Mouse (Mus musculus) E14TG2a.4 (cell line): ENCODE measurements around the gene Tmem26.
A peak's percentile ranks its signal among the peaks of the same experiment; 100 is the strongest.

Experiments used
- H3K27me3 ChIP-seq: 2 replicates; pipeline ENCODE4 v1.6.1; 2014; ENCODE audit warnings: low read length, control low read depth; ENCODE audit not compliant: insufficient read depth
- H3K36me3 ChIP-seq: 2 replicates; pipeline ENCODE4 v1.6.1; 2014; ENCODE audit warnings: low read length, control low read depth; ENCODE audit not compliant: insufficient read depth
- H3K4me1 ChIP-seq: replicated peaks from 2 replicates; pipeline ENCODE4 v1.6.1; 2014; ENCODE audit warnings: low read depth, low read length, control low read depth
- H3K4me3 ChIP-seq: replicated peaks from 2 replicates; pipeline ENCODE4 v1.5.1; 2014; ENCODE audit warnings: mild to moderate bottlenecking, low read length
- H3K9me3 ChIP-seq: 2 replicates; pipeline ENCODE4 v1.6.1; 2014; ENCODE audit warnings: low read length, control low read depth
- CTCF ChIP-seq: conservative IDR thresholded peaks from 2 replicates; pipeline ENCODE4 v1.5.1; 2014; ENCODE audit warnings: low read length
- NANOG ChIP-seq: IDR thresholded peaks from 2 replicates; pipeline ENCODE4 v1.6.1; 2014; ENCODE audit warnings: borderline replicate concordance, low read length, mixed read lengths
- POU5F1 ChIP-seq: IDR thresholded peaks from 2 replicates; pipeline ENCODE4 v1.6.1; 2014; ENCODE audit warnings: low read length, borderline replicate concordance

Tmem26 gene

GRCm38 (mm10) chr10:68723568-68724360 is at the start of gene Tmem26:
Gene Tmem26, plus strand, starts transcription at chr10:68723646.
- Histone ChIP-seq H3K4me3 (peak within 1 kb of the TSS; percentile 72), H3K4me1 (peaks cover 34% of the 10 kb centered on the region), H3K36me3 (no peaks in the 10 kb centered on the region), H3K27me3 (peaks cover 32% of the 10 kb centered on the region), H3K9me3 (no peaks in the 10 kb centered on the region)
- TF ChIP-seq POU5F1, result no peak
- no peak for TF ChIP-seq CTCF
- no peak for TF ChIP-seq NANOG

DNA sequence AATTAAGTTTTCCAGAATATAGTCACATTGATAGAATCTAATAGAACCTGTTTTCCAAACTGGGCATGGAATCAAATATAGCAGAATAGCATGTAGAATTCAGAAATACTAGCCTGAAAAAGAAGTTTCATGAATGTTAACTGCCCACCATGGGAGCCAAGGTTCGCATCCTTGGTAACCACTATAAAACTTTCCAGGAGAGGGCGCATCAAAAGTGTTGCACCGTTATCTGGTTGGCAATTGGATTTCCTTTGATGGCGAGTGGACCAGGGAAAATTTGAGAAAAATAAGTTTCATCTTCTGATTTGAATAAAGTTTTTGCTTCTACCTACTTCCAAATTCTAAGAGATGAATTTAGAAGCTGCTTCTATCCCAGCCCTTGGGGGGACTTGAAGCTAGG is 44.8 kb upstream of the Tmem26 start:
- Histone ChIP-seq H3K9me3 (peaks cover 4% of the 10 kb centered on the region), H3K36me3 (no peaks in the 10 kb centered on the region), H3K4me3 (no peak overlapping the region), H3K4me1 (no peaks in the 10 kb centered on the region), H3K27me3 (no peaks in the 10 kb centered on the region)
- TF ChIP-seq NANOG, result no peak
- TF ChIP-seq POU5F1, result no peak
- TF ChIP-seq CTCF, result peak; percentile 21; the same call in 1 of the 2 replicates

DNA sequence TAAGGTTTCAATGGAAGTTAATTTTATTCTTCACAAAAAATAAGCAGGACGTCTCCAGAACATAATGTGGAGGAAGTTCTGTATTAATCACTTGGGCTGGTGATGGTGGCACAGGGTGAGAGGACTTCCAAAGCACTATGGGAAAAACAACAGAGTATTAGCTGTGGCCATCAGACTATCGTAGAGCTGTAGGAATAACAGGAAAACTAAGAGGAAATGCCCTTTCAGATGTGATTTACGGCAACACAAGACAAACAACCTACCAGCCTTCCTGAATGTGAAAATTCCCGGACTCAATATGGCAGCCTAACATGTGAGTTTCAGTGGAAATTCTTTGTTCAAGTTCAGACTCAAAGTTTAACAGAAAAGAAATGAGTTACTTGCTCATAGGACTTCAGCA is 42.2 kb upstream of the Tmem26 start:
- Histone ChIP-seq H3K4me1 (no peaks in the 10 kb centered on the region), H3K27me3 (no peaks in the 10 kb centered on the region), H3K36me3 (no peaks in the 10 kb centered on the region)

GRCm38 (mm10) chr10:68685510-68685909 is 37.9 kb upstream of the Tmem26 start:
- TF ChIP-seq NANOG (no peak), CTCF (no peak), POU5F1 (no peak)
- H3K27me3 ChIP-seq, result no peaks in the 10 kb centered on the region
- peaks cover 5% of the 10 kb centered on the region; the same call in 1 of the 2 replicates for H3K9me3 ChIP-seq

More for the DNA sequence above, 42.2 kb upstream of the Tmem26 start:
- H3K9me3 ChIP-seq, result peaks cover 5% of the 10 kb centered on the region
- no peak overlapping the region for H3K4me3 ChIP-seq
- TF ChIP-seq NANOG, result no peak
- TF ChIP-seq CTCF, result no peak
- TF ChIP-seq POU5F1, result no peak

GRCm38 (mm10) chr10:68691116-68691515 is 32.3 kb upstream of the Tmem26 start:
- Histone ChIP-seq H3K36me3 (no peaks in the 10 kb centered on the region), H3K27me3 (no peaks in the 10 kb centered on the region), H3K9me3 (no peaks in the 10 kb centered on the region), H3K4me1 (no peaks in the 10 kb centered on the region), H3K4me3 (no peak overlapping the region)
- TF ChIP-seq NANOG (no peak), POU5F1 (no peak), CTCF (no peak)

More at GRCm38 (mm10) chr10:68685510-68685909, 37.9 kb upstream of the Tmem26 start:
- Histone ChIP-seq H3K4me3 (no peak overlapping the region), H3K36me3 (no peaks in the 10 kb centered on the region), H3K4me1 (no peaks in the 10 kb centered on the region)

DNA sequence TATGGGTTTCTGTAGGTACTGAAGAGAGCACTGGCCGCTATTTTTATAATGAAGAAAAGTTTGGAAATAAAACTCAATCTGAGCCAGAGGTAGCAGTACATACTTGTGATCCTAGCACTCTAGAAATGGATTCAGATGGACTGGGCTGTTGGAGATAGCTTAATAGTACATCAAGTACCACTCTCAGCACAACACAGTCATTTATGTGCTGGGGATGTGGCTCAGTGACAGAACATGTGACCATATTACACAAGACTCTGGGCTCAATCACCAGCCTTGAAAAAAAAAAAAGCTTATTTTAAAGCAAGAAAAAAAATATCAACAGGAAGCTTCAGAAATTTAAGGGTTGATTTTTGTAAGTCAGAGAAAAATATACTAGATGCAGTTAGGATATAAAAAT is 31.0 kb upstream of the Tmem26 start:
- no peaks in the 10 kb centered on the region for H3K4me1 ChIP-seq
- no peaks in the 10 kb centered on the region for H3K9me3 ChIP-seq
- no peaks in the 10 kb centered on the region for H3K36me3 ChIP-seq
- no peak overlapping the region for H3K4me3 ChIP-seq
- no peak for TF ChIP-seq POU5F1
- no peak for TF ChIP-seq NANOG
- no peak for TF ChIP-seq CTCF
- no peaks in the 10 kb centered on the region for H3K27me3 ChIP-seq

- Histone ChIP-seq H3K4me1 (no peaks in the 10 kb centered on the region), H3K36me3 (no peaks in the 10 kb centered on the region), H3K9me3 (no peaks in the 10 kb centered on the region), H3K27me3 (no peaks in the 10 kb centered on the region), H3K4me3 (no peak overlapping the region)
- TF ChIP-seq NANOG (no peak), POU5F1 (no peak), CTCF (no peak)
These were observed 27.6 kb upstream of the Tmem26 start for GRCm38 (mm10) chr10:68695760-68696336.

DNA sequence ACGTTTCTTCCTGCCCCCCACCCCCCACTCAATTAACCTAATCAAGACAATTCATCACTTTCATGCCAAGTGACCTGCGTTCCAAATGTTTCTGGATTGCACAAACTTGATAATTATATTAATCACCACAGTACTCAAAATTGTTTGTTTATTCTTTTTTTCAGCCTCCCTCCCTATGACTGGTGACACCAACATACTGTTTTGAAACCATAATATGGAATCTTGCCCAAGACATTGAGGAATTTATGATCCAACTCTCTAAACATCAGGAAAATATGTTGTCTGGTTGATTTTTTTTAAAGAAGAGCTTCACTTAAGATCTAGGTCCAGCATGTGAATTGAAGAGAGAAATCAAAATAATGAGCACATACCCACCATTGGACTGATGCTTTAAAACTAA is 19.2 kb upstream of the Tmem26 start:
- H3K9me3 ChIP-seq, result no peaks in the 10 kb centered on the region
- no peak overlapping the region for H3K4me3 ChIP-seq
- no peaks in the 10 kb centered on the region for H3K27me3 ChIP-seq
- H3K36me3 ChIP-seq, result no peaks in the 10 kb centered on the region
- 0 out of 2 replicates have a peak, but pooled peaks cover 5% of the 10 kb centered on the region for H3K4me1 ChIP-seq
- TF ChIP-seq NANOG (no peak), CTCF (no peak)
